Mouse (Mus musculus) lung, embryonic 15.5 days (tissue): ENCODE measurements around the gene Mapk7. TPM values are rescaled to one million over a fixed set of nuclear protein-coding genes. Genes with fewer than 3 reads are reported as not detected.

Experiments
- ATAC-seq: fragments of 200-750 bp; cut with Nextera tagmentation; 2 replicates; pipeline ENCODE4 v1.8.0; 2017; ENCODE audit warnings: moderate number of reproducible peaks, borderline replicate concordance; ENCODE audit not compliant: low FRiP score, low TSS enrichment; ENCODE audit errors: extremely low read depth
- H3K27ac ChIP-seq: fragments of 300-500 bp; sonication (generic); 2 replicates; pipeline ENCODE4 v1.5.1; 2015; ENCODE audit warnings: moderate library complexity, mild to moderate bottlenecking, inconsistent platforms
- H3K27me3 ChIP-seq: fragments of 300-500 bp; sonication (generic); 2 replicates; pipeline ENCODE4 v1.6.1; 2015; ENCODE audit warnings: inconsistent platforms
- H3K36me3 ChIP-seq: fragments of 300-500 bp; sonication (generic); 2 replicates; pipeline ENCODE4 v1.6.1; 2015; ENCODE audit warnings: inconsistent platforms
- H3K4me1 ChIP-seq: fragments of 300-500 bp; sonication (generic); 2 replicates; pipeline ENCODE4 v1.6.1; 2015; ENCODE audit warnings: inconsistent platforms
- H3K4me2 ChIP-seq: fragments of 300-500 bp; sonication (generic); 2 replicates; pipeline ENCODE4 v1.6.1; 2015; ENCODE audit warnings: inconsistent platforms, mild to moderate bottlenecking, moderate library complexity
- H3K4me3 ChIP-seq: fragments of 300-500 bp; sonication (generic); 2 replicates; pipeline ENCODE4 v1.5.1; 2015; ENCODE audit warnings: mild to moderate bottlenecking, inconsistent platforms
- H3K9ac ChIP-seq: fragments of 300-500 bp; sonication (generic); 2 replicates; pipeline ENCODE4 v1.6.1; 2015; ENCODE audit warnings: inconsistent platforms
- H3K9me3 ChIP-seq: fragments of 300-500 bp; sonication (generic); 2 replicates; pipeline ENCODE4 v1.6.1; 2016; ENCODE audit warnings: inconsistent platforms
- WGBS: fragments of 180-500 bp; shearing (Covaris S2); methylation state at CpG from one replicate; pipeline ENCODE4 v1.1.7; 2015; 5-methylcytosine and 5-hydroxymethylcytosine counted together
- polyA plus RNA-seq: library from polyadenylated mRNA; unstranded; fragments of >200 nt; fragmentation: Nextera tagmentation; extraction: Ambion mirVana; gene quantifications from 2 replicates; pipeline ENCODE4 v1.2.1, GENCODE M21; 2015

Mapk7 gene
- 61.7 and 66.0 TPM in 2 replicates for polyA plus RNA-seq

GRCm38 (mm10) chr11:61494129-61494997 is at the start of gene Mapk7:
TSS of gene Mapk7 (minus strand) at chr11:61494406.
- peak within 1 kb of the TSS; percentile 92 for H3K4me3 ChIP-seq
- peak within 1 kb of the TSS; percentile 85 for H3K9ac ChIP-seq
- no peaks in the 10 kb centered on the region for H3K9me3 ChIP-seq
- H3K4me1 ChIP-seq = peaks cover 37% of the 10 kb centered on the region
- ATAC-seq = peak; percentile 93
- H3K36me3 ChIP-seq = peaks cover 33% of the 10 kb centered on the region
- H3K27ac ChIP-seq = peak within 1 kb of the TSS; percentile 84
- WGBS = under 1% methylated on average over 61 of the region's 62 CpGs
- H3K4me2 ChIP-seq = peak within 1 kb of the TSS; percentile 76
- no peaks in the 10 kb centered on the region for H3K27me3 ChIP-seq

GRCm38 (mm10) chr11:61541106-61541505 is 46.9 kb upstream of the Mapk7 start:
- Histone ChIP-seq H3K4me3 (no peak overlapping the region), H3K27me3 (no peaks in the 10 kb centered on the region), H3K27ac (no peak overlapping the region), H3K4me2 (no peak overlapping the region), H3K4me1 (peaks cover 9% of the 10 kb centered on the region; the same call in 1 of the 2 replicates), H3K36me3 (peaks cover 15% of the 10 kb centered on the region), H3K9me3 (no peaks in the 10 kb centered on the region), H3K9ac (no peak overlapping the region)
- WGBS = 83% methylated on average over 2 of the region's 2 CpGs
- ATAC-seq = no peak

- no peak overlapping the region for H3K4me3 ChIP-seq
- no peaks in the 10 kb centered on the region for H3K27me3 ChIP-seq
- H3K9me3 ChIP-seq = no peaks in the 10 kb centered on the region
- H3K9ac ChIP-seq = no peak overlapping the region
- H3K4me1 ChIP-seq = peaks cover 9% of the 10 kb centered on the region; the same call in 1 of the 2 replicates
- ATAC-seq = no peak
- peaks cover 11% of the 10 kb centered on the region for H3K36me3 ChIP-seq
- WGBS = 85% methylated on average over 7 of the region's 7 CpGs
- no peak overlapping the region for H3K27ac ChIP-seq
- no peak overlapping the region for H3K4me2 ChIP-seq
Measured at GRCm38 (mm10) chr11:61540642-61541041, 46.4 kb upstream of the Mapk7 start.

- H3K9ac ChIP-seq = no peak overlapping the region
- peaks cover 9% of the 10 kb centered on the region; the same call in 1 of the 2 replicates for H3K4me1 ChIP-seq
- H3K4me2 ChIP-seq = no peak overlapping the region
- H3K27me3 ChIP-seq = no peaks in the 10 kb centered on the region
- H3K27ac ChIP-seq = no peak overlapping the region
- ATAC-seq = no peak
- H3K9me3 ChIP-seq = no peaks in the 10 kb centered on the region
- WGBS = 73% methylated on average over 3 of the region's 3 CpGs
- H3K36me3 ChIP-seq = 0 out of 2 replicates have a peak, but pooled peaks cover 4% of the 10 kb centered on the region
- no peak overlapping the region for H3K4me3 ChIP-seq
Measured at GRCm38 (mm10) chr11:61537362-61537761, 43.2 kb upstream of the Mapk7 start.

- Histone ChIP-seq H3K4me1 (peaks cover 9% of the 10 kb centered on the region; the same call in 1 of the 2 replicates), H3K9ac (no peak overlapping the region), H3K27ac (no peak overlapping the region), H3K9me3 (no peaks in the 10 kb centered on the region), H3K27me3 (no peaks in the 10 kb centered on the region), H3K4me3 (no peak overlapping the region), H3K36me3 (0 out of 2 replicates have a peak, but pooled peaks cover 4% of the 10 kb centered on the region), H3K4me2 (no peak overlapping the region)
- no peak for ATAC-seq
- 34% methylated on average over 3 of the region's 3 CpGs for WGBS
Measured at GRCm38 (mm10) chr11:61536952-61537351, 42.7 kb upstream of the Mapk7 start.

GRCm38 (mm10) chr11:61535530-61535929 is 41.3 kb upstream of the Mapk7 start:
- H3K4me3 ChIP-seq = no peak overlapping the region
- H3K9ac ChIP-seq = no peak overlapping the region
- H3K4me2 ChIP-seq = no peak overlapping the region
- ATAC-seq = no peak
- H3K9me3 ChIP-seq = no peaks in the 10 kb centered on the region
- H3K27me3 ChIP-seq = no peaks in the 10 kb centered on the region
- 0 out of 2 replicates have a peak, but pooled peaks cover 4% of the 10 kb centered on the region for H3K36me3 ChIP-seq
- peaks cover 9% of the 10 kb centered on the region; the same call in 1 of the 2 replicates for H3K4me1 ChIP-seq
- 34% methylated on average over 1 of the region's 1 CpGs for WGBS
- no peak overlapping the region for H3K27ac ChIP-seq

- Histone ChIP-seq H3K4me1 (peaks cover 9% of the 10 kb centered on the region; the same call in 1 of the 2 replicates), H3K9ac (no peak overlapping the region), H3K9me3 (no peaks in the 10 kb centered on the region), H3K36me3 (0 out of 2 replicates have a peak, but pooled peaks cover 4% of the 10 kb centered on the region), H3K27ac (no peak overlapping the region), H3K4me3 (no peak overlapping the region), H3K4me2 (no peak overlapping the region), H3K27me3 (no peaks in the 10 kb centered on the region)
- 0 out of 2 replicates have a peak, but pooled peaks have one; percentile 59 for ATAC-seq
- WGBS = 64% methylated on average over 5 of the region's 5 CpGs
Measured at GRCm38 (mm10) chr11:61533571-61533970, 39.4 kb upstream of the Mapk7 start.

- no peak overlapping the region for H3K4me3 ChIP-seq
- no peak overlapping the region for H3K27ac ChIP-seq
- H3K4me1 ChIP-seq = peaks cover 7% of the 10 kb centered on the region; the same call in 1 of the 2 replicates
- H3K9me3 ChIP-seq = no peaks in the 10 kb centered on the region
- no peak overlapping the region for H3K4me2 ChIP-seq
- 0 out of 2 replicates have a peak, but pooled peaks cover 4% of the 10 kb centered on the region for H3K36me3 ChIP-seq
- ATAC-seq = no peak
- no peak overlapping the region for H3K9ac ChIP-seq
- WGBS = 82% methylated on average over 2 of the region's 2 CpGs
- H3K27me3 ChIP-seq = no peaks in the 10 kb centered on the region
Measured at GRCm38 (mm10) chr11:61532820-61533219, 38.6 kb upstream of the Mapk7 start.

GRCm38 (mm10) chr11:61529268-61529713 is 35.1 kb upstream of the Mapk7 start:
- H3K27ac ChIP-seq = peak overlapping the region; percentile 42; the same call in 1 of the 2 replicates
- H3K27me3 ChIP-seq = no peaks in the 10 kb centered on the region
- no peak overlapping the region for H3K4me3 ChIP-seq
- no peaks in the 10 kb centered on the region for H3K9me3 ChIP-seq
- no peak for ATAC-seq
- no peaks in the 10 kb centered on the region for H3K4me1 ChIP-seq
- 60% methylated on average over 4 of the region's 4 CpGs for WGBS
- H3K9ac ChIP-seq = no peak overlapping the region
- no peak overlapping the region for H3K4me2 ChIP-seq
- H3K36me3 ChIP-seq = no peaks in the 10 kb centered on the region

- no peak for ATAC-seq
- no peaks in the 10 kb centered on the region for H3K27me3 ChIP-seq
- 94% methylated on average over 1 of the region's 1 CpGs for WGBS
Measured at GRCm38 (mm10) chr11:61526872-61527271, 32.7 kb upstream of the Mapk7 start.

GRCm38 (mm10) chr11:61519484-61520107 is 25.4 kb upstream of the Mapk7 start:
- H3K4me3 ChIP-seq = no peak overlapping the region
- 92% methylated on average over 3 of the region's 3 CpGs for WGBS
- no peaks in the 10 kb centered on the region for H3K9me3 ChIP-seq
- no peaks in the 10 kb centered on the region for H3K4me1 ChIP-seq
- H3K9ac ChIP-seq = no peak overlapping the region
- no peaks in the 10 kb centered on the region for H3K27me3 ChIP-seq
- peaks cover 53% of the 10 kb centered on the region for H3K36me3 ChIP-seq
- ATAC-seq = no peak
- H3K4me2 ChIP-seq = no peak overlapping the region
- H3K27ac ChIP-seq = no peak overlapping the region

More at GRCm38 (mm10) chr11:61526872-61527271, 32.7 kb upstream of the Mapk7 start:
- H3K4me2 ChIP-seq = no peak overlapping the region
- no peaks in the 10 kb centered on the region for H3K9me3 ChIP-seq
- H3K4me1 ChIP-seq = no peaks in the 10 kb centered on the region
- H3K27ac ChIP-seq = no peak overlapping the region
- H3K9ac ChIP-seq = no peak overlapping the region
- peaks cover 6% of the 10 kb centered on the region; the same call in 1 of the 2 replicates for H3K36me3 ChIP-seq
- no peak overlapping the region for H3K4me3 ChIP-seq
